Mouse (Mus musculus): ENCODE measurements around the gene Zfp800. TPM values are rescaled to one million over a fixed set of nuclear protein-coding genes. Genes with fewer than 3 reads are reported as not detected.

Zfp800 gene
- polyA plus RNA-seq, 1 experiment from 2014 or later = 17.7 TPM

DNA sequence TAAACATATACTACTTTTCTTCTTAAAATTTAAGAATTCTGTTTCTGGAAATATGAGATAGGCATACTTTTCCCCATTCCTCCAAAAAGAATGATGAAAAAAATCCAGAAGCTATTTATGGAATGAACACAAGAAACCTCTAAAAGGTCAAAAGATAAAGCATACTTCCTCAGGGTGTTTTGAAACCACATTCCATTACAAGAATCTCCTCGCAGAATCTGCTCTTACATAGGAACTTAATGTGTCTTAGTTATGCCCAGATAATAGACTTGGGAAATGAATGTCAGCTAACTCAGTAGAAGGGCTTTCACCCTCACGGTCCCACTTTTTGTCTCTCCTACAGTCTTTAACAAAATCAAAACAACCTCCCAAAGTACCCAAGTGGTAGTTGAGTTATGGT lies 203.9 kb downstream of the Zfp800 start:
- no peaks in the 10 kb centered on the region for H3K4me1 ChIP-seq (ENCODE audit: control insufficient read depth, insufficient read depth, low read length)
- H3K4me3 ChIP-seq (ENCODE audit: low read depth, low read length) = no peak overlapping the region
- H3K9ac ChIP-seq (ENCODE audit: low read depth, low read length) = no peak overlapping the region
- no peak for ATAC-seq (replicated peaks; ENCODE audit: insufficient number of reproducible peaks, low FRiP score, low TSS enrichment)
- no peaks in the 10 kb centered on the region for H3K27me3 ChIP-seq (ENCODE audit: control insufficient read depth, insufficient read depth, low read length)
- WGBS (ENCODE audit: insufficient replicate concordance) = 41% methylated on average over 2 of the region's 2 CpGs
- H3K27ac ChIP-seq (ENCODE audit: low read depth, low read length) = no peak overlapping the region
- no peaks in the 10 kb centered on the region for H3K9me3 ChIP-seq (replicated peaks; ENCODE audit: control insufficient read depth, low read length)
- no peak overlapping the region for H3K4me2 ChIP-seq
- no peaks in the 10 kb centered on the region for H3K36me3 ChIP-seq (ENCODE audit: control insufficient read depth, insufficient read depth, low read length)

DNA sequence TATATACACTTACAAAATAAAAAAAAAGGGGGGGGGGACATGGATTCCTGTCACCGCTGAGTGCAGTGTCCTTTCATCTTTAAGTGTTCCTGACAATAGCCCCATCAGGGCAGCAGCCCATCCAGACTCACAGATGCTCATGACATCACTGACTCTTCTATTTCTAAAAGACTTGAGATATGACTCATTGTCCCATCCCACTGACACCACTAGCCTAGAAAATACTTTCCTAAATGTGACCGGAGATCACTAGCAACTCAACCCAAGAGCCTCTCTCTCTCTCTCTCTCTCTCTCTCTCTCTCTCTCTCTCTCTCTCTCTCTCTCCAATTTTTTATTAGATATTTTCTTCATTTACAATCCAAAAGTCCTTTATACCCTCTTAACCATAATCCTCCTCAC lies 205.9 kb downstream of the Zfp800 start:
- H3K4me3 ChIP-seq (ENCODE audit: low read depth, low read length) = no peak overlapping the region
- no peaks in the 10 kb centered on the region for H3K27me3 ChIP-seq (ENCODE audit: control insufficient read depth, insufficient read depth, low read length)
- H3K4me2 ChIP-seq = no peak overlapping the region
- H3K9me3 ChIP-seq (replicated peaks; ENCODE audit: control insufficient read depth, low read length) = no peaks in the 10 kb centered on the region
- no peak overlapping the region for H3K27ac ChIP-seq (ENCODE audit: low read depth, low read length)
- H3K36me3 ChIP-seq (ENCODE audit: control insufficient read depth, insufficient read depth, low read length) = no peaks in the 10 kb centered on the region
- 84% methylated on average over 2 of the region's 2 CpGs for WGBS (ENCODE audit: insufficient replicate concordance)
- no peaks in the 10 kb centered on the region for H3K4me1 ChIP-seq (ENCODE audit: control insufficient read depth, insufficient read depth, low read length)
- no peak for ATAC-seq (replicated peaks; ENCODE audit: insufficient number of reproducible peaks, low FRiP score, low TSS enrichment)
- no peak overlapping the region for H3K9ac ChIP-seq (ENCODE audit: low read depth, low read length)

Other genes starting within 250 kb of the Zfp800 start
- gene Arf5, start 25.6 kb upstream of the Zfp800 start, polyA plus RNA-seq (2014; fragmentation: Nextera tagmentation; extraction: Ambion mirVana) = 243 and 281 TPM in 2 replicates
- not detected in 2 replicates for gene Fscn3, start 29.8 kb upstream of the Zfp800 start, polyA plus RNA-seq (2014; fragmentation: Nextera tagmentation; extraction: Ambion mirVana)
- gene Gcc1, start 30.4 kb upstream of the Zfp800 start, polyA plus RNA-seq (2014; fragmentation: Nextera tagmentation; extraction: Ambion mirVana) = 4.0 and 4.4 TPM in 2 replicates
- not detected in 2 replicates for gene Pax4, start 51.3 kb upstream of the Zfp800 start, polyA plus RNA-seq (2014; fragmentation: Nextera tagmentation; extraction: Ambion mirVana)
- 87.9 and 91.1 TPM in 2 replicates for gene Snd1, start 77.1 kb upstream of the Zfp800 start, polyA plus RNA-seq (2014; fragmentation: Nextera tagmentation; extraction: Ambion mirVana)